Mouse (Mus musculus): ENCODE results near the gene Gpd1.
"Not testable (repeated sequence)": the region's sequence is repeated elsewhere in the genome, so short reads cannot be mapped to it uniquely, and the experiment has no call there.

Gpd1 gene

GRCm38 (mm10) chr15:99771601-99772276 is 54.4 kb downstream of the Gpd1 start:
- DNase-seq (ENCODE audit: low spot score in 2 of 2): peak; percentile 47 to 48

DNA sequence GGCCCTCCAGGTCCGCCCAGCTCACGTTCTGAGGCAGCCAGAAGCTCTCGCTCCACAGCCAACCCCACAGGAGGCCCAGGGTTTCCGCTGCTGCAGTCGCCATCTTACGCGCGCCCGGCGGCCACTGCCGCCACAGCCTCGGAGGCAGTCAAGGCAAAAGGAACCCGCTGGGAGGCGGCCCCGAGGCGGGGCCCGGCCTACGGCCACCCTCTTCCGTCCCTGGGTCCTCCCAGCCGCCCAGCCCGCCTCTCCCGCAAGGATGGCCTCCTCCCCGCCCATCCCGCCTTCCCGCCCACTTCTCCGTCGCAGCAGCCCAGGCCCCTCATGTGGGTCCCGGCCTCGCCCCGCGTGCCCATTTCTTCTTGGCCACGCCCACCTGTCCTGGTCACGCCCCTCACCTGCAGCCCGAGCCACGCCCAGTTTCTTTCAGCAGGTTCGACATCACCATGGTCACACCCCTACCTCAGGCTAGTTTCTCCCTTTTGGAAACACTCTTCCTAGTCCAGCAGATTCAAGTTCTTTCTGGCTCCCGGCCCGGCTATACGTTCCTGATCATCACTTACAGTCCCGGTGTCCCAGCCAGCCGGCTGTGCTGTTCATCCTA is 55.1 kb downstream of the Gpd1 start:
- peak; percentile 90 to 91 for DNase-seq (ENCODE audit: low spot score in 2 of 2)

- not testable (repeated sequence) for DNase-seq (ENCODE audit: low spot score in 2 of 2)
Observed at GRCm38 (mm10) chr15:99772881-99772924, 55.4 kb downstream of the Gpd1 start, which contains the start of gene Cers5. Gene Cers5 (minus strand): TSS chr15:99772885.

DNA sequence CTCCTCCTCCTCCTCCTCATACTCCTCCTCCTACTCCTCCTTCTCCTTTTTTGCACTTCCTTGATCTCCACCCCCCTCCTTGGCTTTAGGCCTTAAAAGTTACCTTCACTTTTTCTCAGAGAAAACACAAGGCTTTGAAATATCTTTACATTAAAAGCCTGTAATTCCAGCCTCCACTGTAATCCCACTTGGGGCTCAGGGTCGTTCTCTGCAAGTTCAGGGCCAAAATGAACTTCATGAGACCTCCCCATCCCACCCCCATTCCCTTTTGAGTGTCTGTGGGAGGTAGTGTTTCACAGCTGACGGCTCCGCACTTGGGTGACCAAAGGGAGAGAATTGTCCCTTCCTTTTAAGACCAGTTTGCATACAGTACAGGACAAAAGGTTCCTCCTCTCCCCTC is 55.6 kb downstream of the Gpd1 start:
- DNase-seq (ENCODE audit: low spot score in 2 of 2): no peak

All from right cerebral cortex, postnatal 10 days (tissue).